Mouse (Mus musculus): Measurements from ENCODE around the gene Fkbp14. TPM values are rescaled to one million over a fixed set of nuclear protein-coding genes. Genes with fewer than 3 reads are reported as not detected.

The Fkbp14 gene
- total and polyA plus RNA-seq, 2 experiments: 2.0 to 5.0 TPM

DNA sequence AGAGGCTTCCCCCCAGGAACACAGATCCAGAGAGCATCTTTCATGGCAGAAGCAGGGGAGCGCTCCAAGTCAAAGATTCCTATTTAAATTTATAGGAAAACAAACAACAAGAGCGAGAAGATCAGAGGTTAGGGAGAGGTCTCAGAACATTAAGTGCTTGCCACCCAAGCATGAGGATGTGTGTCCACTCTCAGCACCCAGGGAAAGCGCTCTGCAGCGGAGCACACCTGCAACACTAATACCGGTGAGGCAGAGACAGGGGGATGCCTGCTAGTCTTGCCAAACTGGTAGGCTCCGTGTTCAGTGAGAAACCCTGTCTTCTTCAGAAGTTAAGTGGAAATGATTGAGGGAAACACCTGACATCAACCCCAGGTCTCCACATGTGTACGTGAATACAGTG lies 57.7 kb downstream of the Fkbp14 start:
- H3K79me2 ChIP-seq (ENCODE audit: control insufficient read depth, insufficient read depth, low read length): no peaks in the 10 kb centered on the region
- no peak overlapping the region for H3K9ac ChIP-seq (ENCODE audit: low read depth, low read length)
- TF ChIP-seq CTCF (IDR thresholded peaks at IDR 0.05; ENCODE audit: low read depth, low read length): no peak
- TF ChIP-seq POLR2A (IDR thresholded peaks at IDR 0.05; ENCODE audit: extremely low read depth, insufficient read depth, low read length): no peak
- H3K36me3 ChIP-seq (ENCODE audit: control insufficient read depth, insufficient read depth, low read length): no peaks in the 10 kb centered on the region
- no peak for DNase-seq (ENCODE audit: extremely low read depth, low read depth, low spot score)
- H3K27me3 ChIP-seq (ENCODE audit: control insufficient read depth, insufficient read depth, low read length): no peaks in the 10 kb centered on the region
- H3K4me3 ChIP-seq (ENCODE audit: insufficient read depth, low read depth, low read length): no peak overlapping the region
- H3K4me1 ChIP-seq (ENCODE audit: control insufficient read depth, insufficient read depth, low read length): no peaks in the 10 kb centered on the region
- WGBS: 94% methylated on average over 7 of the region's 7 CpGs
- no peak overlapping the region for H3K27ac ChIP-seq (replicated peaks; ENCODE audit: insufficient read depth, low read depth, low read length)

GRCm38 (mm10) chr6:54538773-54539173 lies 58.3 kb downstream of the Fkbp14 start:
- no peaks in the 10 kb centered on the region for H3K36me3 ChIP-seq (ENCODE audit: control insufficient read depth, insufficient read depth, low read length)
- WGBS: 71% methylated on average over 3 of the region's 3 CpGs

DNA sequence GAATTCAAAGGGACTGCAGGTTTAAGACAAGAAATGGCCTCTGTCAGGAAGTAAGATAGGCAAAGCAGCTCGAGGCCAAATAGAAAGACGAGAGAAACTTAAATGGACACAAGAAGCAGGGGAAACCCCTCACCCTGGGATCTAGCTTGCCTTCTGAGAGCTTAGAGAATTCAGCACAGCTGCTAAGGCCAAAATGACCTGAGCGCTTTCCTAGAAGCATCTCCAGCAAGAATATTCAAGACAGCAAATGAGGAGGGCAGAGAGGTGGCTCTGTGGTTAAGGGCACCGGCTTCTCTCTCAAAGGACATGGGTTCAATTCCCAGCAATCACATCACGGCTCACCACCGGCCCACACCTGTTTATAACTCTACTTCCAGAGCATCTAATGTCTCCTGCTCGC lies 60.1 kb downstream of the Fkbp14 start:
- Histone ChIP-seq H3K79me2 (ENCODE audit: control insufficient read depth, insufficient read depth, low read length) (no peaks in the 10 kb centered on the region), H3K9ac (ENCODE audit: low read depth, low read length) (no peak overlapping the region), H3K36me3 (ENCODE audit: control insufficient read depth, insufficient read depth, low read length) (no peaks in the 10 kb centered on the region), H3K4me1 (ENCODE audit: control insufficient read depth, insufficient read depth, low read length) (no peaks in the 10 kb centered on the region), H3K27ac (replicated peaks; ENCODE audit: insufficient read depth, low read depth, low read length) (no peak overlapping the region), H3K27me3 (ENCODE audit: control insufficient read depth, insufficient read depth, low read length) (0 out of 2 replicates have a peak, but pooled peaks cover 2% of the 10 kb centered on the region), H3K4me3 (ENCODE audit: insufficient read depth, low read depth, low read length) (no peak overlapping the region)
- no peak for DNase-seq (ENCODE audit: extremely low read depth, low read depth, low spot score)
- WGBS: 81% methylated on average over 7 of the region's 7 CpGs
- TF ChIP-seq POLR2A (IDR thresholded peaks at IDR 0.05; ENCODE audit: extremely low read depth, insufficient read depth, low read length) (no peak), CTCF (IDR thresholded peaks at IDR 0.05; ENCODE audit: low read depth, low read length) (no peak)

More at GRCm38 (mm10) chr6:54538773-54539173, 58.3 kb downstream of the Fkbp14 start:
- TF ChIP-seq POLR2A (IDR thresholded peaks at IDR 0.05; ENCODE audit: extremely low read depth, insufficient read depth, low read length) (no peak), CTCF (IDR thresholded peaks at IDR 0.05; ENCODE audit: low read depth, low read length) (no peak)
- Histone ChIP-seq H3K27ac (replicated peaks; ENCODE audit: insufficient read depth, low read depth, low read length) (no peak overlapping the region), H3K27me3 (ENCODE audit: control insufficient read depth, insufficient read depth, low read length) (no peaks in the 10 kb centered on the region), H3K9ac (ENCODE audit: low read depth, low read length) (no peak overlapping the region), H3K4me1 (ENCODE audit: control insufficient read depth, insufficient read depth, low read length) (no peaks in the 10 kb centered on the region), H3K4me3 (ENCODE audit: insufficient read depth, low read depth, low read length) (no peak overlapping the region), H3K79me2 (ENCODE audit: control insufficient read depth, insufficient read depth, low read length) (no peaks in the 10 kb centered on the region)
- no peak for DNase-seq (ENCODE audit: extremely low read depth, low read depth, low spot score)

DNA sequence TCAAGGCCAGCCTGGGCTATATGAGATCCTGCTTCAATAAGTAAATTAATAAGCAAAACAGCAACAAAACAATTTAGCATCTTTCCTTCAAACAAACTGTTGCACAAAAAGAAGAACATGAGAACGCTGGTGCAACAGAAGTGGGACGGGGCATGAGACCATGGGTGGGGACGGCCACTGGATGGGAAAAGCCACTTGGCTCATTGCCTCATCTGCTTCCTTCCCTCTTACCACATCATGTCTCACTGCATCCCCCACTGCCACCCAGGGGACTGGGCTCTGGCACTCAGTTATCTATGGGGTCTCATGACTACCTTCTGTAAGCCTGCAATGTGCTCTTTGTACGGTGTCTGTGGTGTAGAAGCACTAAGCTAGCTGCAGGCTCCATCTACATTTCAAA lies 61.6 kb downstream of the Fkbp14 start:
- H3K4me3 ChIP-seq (ENCODE audit: insufficient read depth, low read depth, low read length): no peak overlapping the region
- no peak for DNase-seq (ENCODE audit: extremely low read depth, low read depth, low spot score)
- 83% methylated on average over 4 of the region's 4 CpGs for WGBS
- H3K27me3 ChIP-seq (ENCODE audit: control insufficient read depth, insufficient read depth, low read length): 0 out of 2 replicates have a peak, but pooled peaks cover 2% of the 10 kb centered on the region
- H3K9ac ChIP-seq (ENCODE audit: low read depth, low read length): no peak overlapping the region
- no peaks in the 10 kb centered on the region for H3K4me1 ChIP-seq (ENCODE audit: control insufficient read depth, insufficient read depth, low read length)
- H3K79me2 ChIP-seq (ENCODE audit: control insufficient read depth, insufficient read depth, low read length): no peaks in the 10 kb centered on the region
- no peak overlapping the region for H3K27ac ChIP-seq (replicated peaks; ENCODE audit: insufficient read depth, low read depth, low read length)
- TF ChIP-seq POLR2A (IDR thresholded peaks at IDR 0.05; ENCODE audit: extremely low read depth, insufficient read depth, low read length): no peak
- no peak for TF ChIP-seq CTCF (IDR thresholded peaks at IDR 0.05; ENCODE audit: low read depth, low read length)
- H3K36me3 ChIP-seq (ENCODE audit: control insufficient read depth, insufficient read depth, low read length): no peaks in the 10 kb centered on the region

DNA sequence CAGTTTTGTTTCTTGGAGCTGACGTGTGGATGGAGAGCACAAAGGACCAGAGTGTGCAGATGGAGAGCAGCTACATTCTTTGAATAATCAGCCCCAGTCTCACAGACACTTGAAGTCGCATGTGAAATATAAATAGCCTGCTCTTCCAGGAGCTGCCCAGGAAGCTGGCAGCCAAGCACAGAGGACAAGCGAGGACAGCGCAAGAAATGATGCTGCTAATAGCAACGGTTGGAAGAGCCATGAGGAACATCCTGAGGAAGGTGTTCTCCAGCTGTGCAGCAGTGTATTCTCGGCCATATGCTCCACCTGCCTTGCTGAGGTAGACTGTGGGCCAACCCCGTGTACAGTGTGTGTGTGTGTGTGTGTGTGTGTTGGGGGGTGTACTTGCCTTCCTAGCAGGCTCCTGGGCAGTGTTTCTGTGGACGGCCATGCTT lies 66.0 kb downstream of the Fkbp14 start:
- Histone ChIP-seq H3K27me3 (ENCODE audit: control insufficient read depth, insufficient read depth, low read length) (0 out of 2 replicates have a peak, but pooled peaks cover 2% of the 10 kb centered on the region), H3K9ac (ENCODE audit: low read depth, low read length) (no peak overlapping the region), H3K27ac (replicated peaks; ENCODE audit: insufficient read depth, low read depth, low read length) (no peak overlapping the region), H3K4me3 (ENCODE audit: insufficient read depth, low read depth, low read length) (no peak overlapping the region), H3K79me2 (ENCODE audit: control insufficient read depth, insufficient read depth, low read length) (no peaks in the 10 kb centered on the region), H3K36me3 (ENCODE audit: control insufficient read depth, insufficient read depth, low read length) (no peaks in the 10 kb centered on the region), H3K4me1 (ENCODE audit: control insufficient read depth, insufficient read depth, low read length) (no peaks in the 10 kb centered on the region)
- 70% methylated on average over 8 of the region's 8 CpGs for WGBS
- TF ChIP-seq POLR2A (IDR thresholded peaks at IDR 0.05; ENCODE audit: extremely low read depth, insufficient read depth, low read length): no peak
- TF ChIP-seq CTCF (IDR thresholded peaks at IDR 0.05; ENCODE audit: low read depth, low read length): no peak
- no peak for DNase-seq (ENCODE audit: extremely low read depth, low read depth, low spot score)

GRCm38 (mm10) chr6:54530182-54530581 lies 66.9 kb downstream of the Fkbp14 start:
- Histone ChIP-seq H3K79me2 (ENCODE audit: control insufficient read depth, insufficient read depth, low read length) (no peaks in the 10 kb centered on the region), H3K36me3 (ENCODE audit: control insufficient read depth, insufficient read depth, low read length) (no peaks in the 10 kb centered on the region), H3K4me3 (ENCODE audit: insufficient read depth, low read depth, low read length) (no peak overlapping the region), H3K4me1 (ENCODE audit: control insufficient read depth, insufficient read depth, low read length) (no peaks in the 10 kb centered on the region), H3K27me3 (ENCODE audit: control insufficient read depth, insufficient read depth, low read length) (0 out of 2 replicates have a peak, but pooled peaks cover 2% of the 10 kb centered on the region), H3K9ac (ENCODE audit: low read depth, low read length) (no peak overlapping the region), H3K27ac (replicated peaks; ENCODE audit: insufficient read depth, low read depth, low read length) (no peak overlapping the region)
- no peak for TF ChIP-seq POLR2A (IDR thresholded peaks at IDR 0.05; ENCODE audit: extremely low read depth, insufficient read depth, low read length)
- 83% methylated on average over 2 of the region's 2 CpGs for WGBS
- DNase-seq (ENCODE audit: extremely low read depth, low read depth, low spot score): no peak

Measured in liver, adult 2 months (tissue).